Mouse (Mus musculus) thymus, adult 2 months (tissue): Measurements from ENCODE around the gene Urad. TPM values are rescaled to one million over a fixed set of nuclear protein-coding genes. Genes with fewer than 3 reads are reported as not detected.
A peak's percentile ranks its signal among the peaks of the same experiment; 100 is the strongest.

Experiments used
- DNase-seq: peaks from one replicate; pipeline ENCODE4 v3.0.0; 2021
- H3K27ac ChIP-seq: fragments of 200-500 bp; 2 replicates; pipeline ENCODE4 v1.5.1; 2012; ENCODE audit warnings: low read length, control low read depth; ENCODE audit not compliant: control insufficient read depth, insufficient read depth
- H3K27me3 ChIP-seq: fragments of 200-500 bp; 2 replicates; pipeline ENCODE4 v1.6.1; 2012; ENCODE audit warnings: mild to moderate bottlenecking, low read length, moderate library complexity, mixed read lengths; ENCODE audit not compliant: control insufficient read depth, insufficient read depth
- H3K36me3 ChIP-seq: fragments of 200-500 bp; 2 replicates; pipeline ENCODE4 v1.6.1; 2012; ENCODE audit warnings: mild to moderate bottlenecking, low read length, moderate library complexity; ENCODE audit not compliant: control insufficient read depth, insufficient read depth
- H3K4me1 ChIP-seq: fragments of 200-500 bp; replicated peaks from 2 replicates; pipeline ENCODE4 v1.6.1; 2012; ENCODE audit warnings: low read length; ENCODE audit not compliant: control insufficient read depth, insufficient read depth
- H3K4me3 ChIP-seq: fragments of 200-500 bp; 2 replicates; pipeline ENCODE4 v1.5.1; 2012; ENCODE audit warnings: mild to moderate bottlenecking, low read length, control low read depth, moderate library complexity; ENCODE audit not compliant: control insufficient read depth, insufficient read depth
- CTCF ChIP-seq: fragments of 200-500 bp; IDR thresholded peaks from 2 replicates; pipeline ENCODE4 v1.5.1; 2012; ENCODE audit warnings: mild to moderate bottlenecking, control low read depth, low read length, moderate library complexity, borderline replicate concordance; ENCODE audit not compliant: control insufficient read depth, poor library complexity, insufficient read depth; ENCODE audit errors: extremely low read depth
- POLR2A ChIP-seq: fragments of 200-500 bp; IDR thresholded peaks from 2 replicates; pipeline ENCODE4 v1.6.1; 2012; ENCODE audit warnings: mild to moderate bottlenecking, low read length, control low read depth, moderate library complexity; ENCODE audit not compliant: control insufficient read depth, poor library complexity, insufficient read depth; ENCODE audit errors: extremely low read depth
- WGBS: fragments of 180-500 bp; shearing (Covaris S2); methylation state at CpG from one replicate; pipeline ENCODE4 v1.1.7; 2018; 5-methylcytosine and 5-hydroxymethylcytosine counted together
- polyA plus RNA-seq: library from polyadenylated mRNA; depleted of rRNA; stranded (reverse); fragments of >200 nt; gene quantifications from 2 replicates; pipeline ENCODE4 v1.2.3, GENCODE M21; 2012

Urad gene
- polyA plus RNA-seq, 1 experiment = 0.15 TPM

DNA sequence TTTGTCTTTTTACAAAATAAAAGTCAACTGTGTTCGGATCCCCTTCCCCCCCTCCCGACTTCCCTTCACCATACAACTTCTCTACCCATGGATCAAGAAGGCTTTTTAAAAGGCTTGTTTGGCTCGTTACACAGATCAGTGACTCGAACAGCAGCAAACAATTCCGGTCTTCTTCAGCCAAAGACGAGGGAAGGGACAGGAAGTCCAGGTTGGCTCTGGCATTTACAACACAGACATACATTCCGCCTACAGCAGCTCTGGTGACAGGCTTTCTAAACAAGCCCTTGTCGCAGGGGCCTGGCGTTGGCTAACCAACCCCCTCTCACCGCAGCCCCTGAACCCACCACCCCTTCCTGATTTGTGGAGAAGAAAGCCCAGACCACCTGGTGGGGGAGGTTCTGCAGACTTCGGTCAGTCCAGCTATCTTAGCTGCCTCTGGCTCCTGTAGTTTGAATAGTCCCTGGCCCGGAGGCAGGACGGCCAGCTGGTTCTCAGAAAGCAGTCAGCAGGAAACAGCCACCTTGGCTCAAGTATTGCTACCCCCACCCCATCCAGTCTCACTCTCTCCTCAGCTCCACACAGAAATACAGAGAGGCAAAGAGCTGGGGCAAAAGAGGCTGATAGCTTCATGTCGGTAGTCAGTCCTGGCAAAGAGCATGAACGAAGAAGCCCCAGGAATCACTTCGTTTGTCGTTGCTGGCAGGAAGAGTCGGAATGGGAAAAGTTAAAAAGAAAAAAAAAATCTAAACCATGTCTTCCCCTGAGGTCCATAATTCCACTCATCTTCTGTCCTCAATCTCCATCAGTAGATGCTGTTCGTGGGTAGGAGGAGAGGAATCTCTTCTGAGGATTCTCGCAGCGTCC lies 21.1 kb downstream of the Urad start:
- no peak for DNase-seq
- Histone ChIP-seq H3K36me3 (no peaks in the 10 kb centered on the region), H3K27ac (no peak overlapping the region), H3K27me3 (peaks cover 40% of the 10 kb centered on the region), H3K4me3 (no peak overlapping the region), H3K4me1 (no peaks in the 10 kb centered on the region)
- WGBS = 8% methylated on average over 21 of the region's 21 CpGs
- TF ChIP-seq CTCF = no peak
- TF ChIP-seq POLR2A = no peak

- no peak for DNase-seq
- Histone ChIP-seq H3K4me3 (no peak overlapping the region), H3K27ac (no peak overlapping the region), H3K27me3 (peaks cover 31% of the 10 kb centered on the region), H3K4me1 (no peaks in the 10 kb centered on the region), H3K36me3 (no peaks in the 10 kb centered on the region)
- no peak for TF ChIP-seq CTCF
- no peak for TF ChIP-seq POLR2A
- 12% methylated on average over 4 of the region's 4 CpGs for WGBS
Measured at GRCm38 (mm10) chr5:147300001-147300363, 22.3 kb downstream of the Urad start.

DNA sequence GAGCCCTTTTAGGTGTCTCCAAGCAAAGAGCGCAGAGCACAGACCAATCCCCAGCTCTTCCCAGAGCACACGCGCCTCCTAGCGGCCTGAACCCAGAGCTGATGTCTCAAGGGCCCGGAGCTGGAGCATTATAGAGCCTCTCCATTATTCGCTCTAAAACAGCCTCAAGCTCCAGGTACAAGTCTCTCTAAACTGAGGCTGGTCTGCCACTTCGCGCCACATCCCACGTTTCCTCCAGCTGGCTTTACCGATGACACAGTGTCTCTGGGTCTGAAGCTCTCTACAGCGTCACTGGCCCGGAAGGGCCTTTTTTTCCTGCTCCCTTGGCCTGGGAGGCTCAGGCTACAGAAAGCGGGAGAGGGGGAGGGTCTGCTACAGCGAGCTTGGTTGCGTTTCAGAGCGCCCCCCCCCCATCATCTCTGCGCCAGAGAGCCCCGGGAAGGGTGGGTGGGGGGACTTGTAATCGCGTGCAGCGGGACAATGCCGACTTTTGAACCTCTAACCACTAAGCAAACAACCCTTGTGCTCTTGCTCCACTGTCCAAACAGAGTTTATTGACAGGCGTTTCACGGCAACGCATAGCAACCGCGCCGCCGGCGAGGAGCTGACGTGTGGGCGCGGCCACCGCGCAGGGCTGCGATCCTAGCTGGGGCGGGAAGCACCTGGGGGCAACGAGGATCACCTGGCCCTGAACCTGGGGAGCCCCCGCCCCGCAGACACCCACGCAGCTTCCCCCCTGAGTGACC lies 22.8 kb downstream of the Urad start:
- peak; percentile 37 for DNase-seq
- Histone ChIP-seq H3K27me3 (peaks cover 29% of the 10 kb centered on the region), H3K36me3 (no peaks in the 10 kb centered on the region), H3K4me1 (no peaks in the 10 kb centered on the region), H3K4me3 (no peak overlapping the region), H3K27ac (no peak overlapping the region)
- no peak for TF ChIP-seq POLR2A
- peak; percentile 52; the same call in 1 of the 2 replicates for TF ChIP-seq CTCF
- WGBS = 4% methylated on average over 41 of the region's 41 CpGs

DNA sequence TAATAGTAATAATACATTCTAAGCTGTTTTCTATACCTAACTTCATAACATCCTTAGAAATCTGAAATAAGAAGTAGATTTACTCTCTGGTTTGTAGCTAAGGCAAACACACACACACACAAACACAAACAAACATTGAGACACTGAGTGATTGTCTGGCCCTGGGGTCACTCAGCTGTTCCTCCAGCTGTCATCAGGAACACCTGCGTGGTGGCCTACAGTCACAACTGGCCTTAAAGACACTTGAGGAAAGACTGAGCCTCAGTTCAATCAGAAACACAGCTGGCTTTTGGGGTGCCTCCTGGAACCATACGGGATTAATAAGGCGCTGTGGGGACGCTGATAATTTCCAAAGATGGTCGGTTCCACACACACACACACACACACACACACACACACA lies 25.0 kb downstream of the Urad start:
- H3K27me3 ChIP-seq = peaks cover 25% of the 10 kb centered on the region
- TF ChIP-seq POLR2A (no peak), CTCF (no peak)

DNA sequence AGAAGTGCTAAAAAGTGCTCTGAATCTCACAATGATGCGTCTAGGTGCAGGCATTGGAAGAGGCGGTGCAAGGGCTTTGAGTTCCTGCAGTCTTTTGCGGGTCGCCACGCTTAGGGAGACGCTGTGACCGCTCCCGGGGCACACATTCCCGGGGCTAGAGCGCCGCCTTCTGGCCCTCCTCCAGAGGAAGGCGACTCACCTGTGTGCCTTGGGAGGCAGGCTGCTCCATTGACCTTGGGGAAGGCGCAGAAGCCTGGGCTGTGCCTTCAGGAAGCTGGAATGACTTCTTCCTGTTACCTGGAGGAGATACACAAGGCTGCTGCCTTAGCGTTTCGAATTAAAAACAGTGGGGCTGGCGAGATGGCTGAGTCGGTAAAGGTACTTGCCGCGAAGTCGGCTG lies 28.1 kb downstream of the Urad start:
- WGBS = 18% methylated on average over 20 of the region's 20 CpGs
- no peaks in the 10 kb centered on the region; the same call in 1 of the 2 replicates for H3K27me3 ChIP-seq
- DNase-seq = peak; percentile 19
- no peaks in the 10 kb centered on the region for H3K36me3 ChIP-seq
- TF ChIP-seq POLR2A = no peak
- no peak for TF ChIP-seq CTCF
- no peaks in the 10 kb centered on the region for H3K4me1 ChIP-seq
- no peak overlapping the region for H3K4me3 ChIP-seq
- H3K27ac ChIP-seq = no peak overlapping the region

More for the DNA sequence above, 25.0 kb downstream of the Urad start:
- no peaks in the 10 kb centered on the region for H3K36me3 ChIP-seq
- DNase-seq = no peak
- H3K27ac ChIP-seq = no peak overlapping the region
- 74% methylated on average over 5 of the region's 5 CpGs for WGBS
- H3K4me1 ChIP-seq = no peaks in the 10 kb centered on the region
- H3K4me3 ChIP-seq = no peak overlapping the region

- Histone ChIP-seq H3K27ac (no peak overlapping the region), H3K36me3 (no peaks in the 10 kb centered on the region), H3K4me3 (no peak overlapping the region), H3K27me3 (no peaks in the 10 kb centered on the region; the same call in 1 of the 2 replicates), H3K4me1 (no peaks in the 10 kb centered on the region)
- WGBS = 25% methylated on average over 18 of the region's 18 CpGs
- peak; percentile 95 for TF ChIP-seq CTCF
- no peak for TF ChIP-seq POLR2A
- DNase-seq = peak; percentile 61
Measured at GRCm38 (mm10) chr5:147293127-147293910, 28.9 kb downstream of the Urad start.
